Mouse (Mus musculus) forebrain, embryonic 10.5 days (tissue): ENCODE measurements around the gene Spem2. TPM values are rescaled to one million over a fixed set of nuclear protein-coding genes. Genes with fewer than 3 reads are reported as not detected.

Source experiments
- DNase-seq: peaks from one replicate; pipeline ENCODE4 v3.0.0-alpha.2; 2017; ENCODE audit warnings: low spot score; ENCODE audit errors: extremely low spot score
- H3K27ac ChIP-seq: fragments of 300-500 bp; sonication (generic); 2 replicates; pipeline ENCODE4 v1.5.1; 2016; ENCODE audit warnings: mild to moderate bottlenecking
- H3K27me3 ChIP-seq: fragments of 300-500 bp; sonication (generic); 2 replicates; pipeline ENCODE4 v1.6.1; 2016; ENCODE audit warnings: mild to moderate bottlenecking; ENCODE audit not compliant: poor library complexity, severe bottlenecking
- H3K36me3 ChIP-seq: fragments of 300-500 bp; sonication (generic); replicated peaks from 2 replicates; pipeline ENCODE4 v1.6.1; 2016; ENCODE audit warnings: mild to moderate bottlenecking, moderate library complexity
- H3K4me1 ChIP-seq: fragments of 300-500 bp; sonication (generic); 2 replicates; pipeline ENCODE4 v1.6.1; 2016
- H3K4me3 ChIP-seq: fragments of 300-500 bp; sonication (generic); 2 replicates; pipeline ENCODE4 v1.5.1; 2016; ENCODE audit warnings: mild to moderate bottlenecking, moderate library complexity
- H3K9me3 ChIP-seq: fragments of 300-500 bp; sonication (generic); 2 replicates; pipeline ENCODE4 v1.6.1; 2016; ENCODE audit warnings: mild to moderate bottlenecking, moderate library complexity
- WGBS: fragments of 180-500 bp; shearing (Covaris S2); methylation state at CpG from one replicate; pipeline ENCODE4 v1.1.7; 2016; 5-methylcytosine and 5-hydroxymethylcytosine counted together
- polyA plus RNA-seq: library from polyadenylated mRNA; unstranded; fragments of >200 nt; fragmentation: Nextera tagmentation; extraction: Ambion mirVana; gene quantifications from 2 replicates; pipeline ENCODE4 v1.2.1, GENCODE M21; 2016

The Spem2 gene
- polyA plus RNA-seq, 1 experiment from 2014 or later: not detected

DNA sequence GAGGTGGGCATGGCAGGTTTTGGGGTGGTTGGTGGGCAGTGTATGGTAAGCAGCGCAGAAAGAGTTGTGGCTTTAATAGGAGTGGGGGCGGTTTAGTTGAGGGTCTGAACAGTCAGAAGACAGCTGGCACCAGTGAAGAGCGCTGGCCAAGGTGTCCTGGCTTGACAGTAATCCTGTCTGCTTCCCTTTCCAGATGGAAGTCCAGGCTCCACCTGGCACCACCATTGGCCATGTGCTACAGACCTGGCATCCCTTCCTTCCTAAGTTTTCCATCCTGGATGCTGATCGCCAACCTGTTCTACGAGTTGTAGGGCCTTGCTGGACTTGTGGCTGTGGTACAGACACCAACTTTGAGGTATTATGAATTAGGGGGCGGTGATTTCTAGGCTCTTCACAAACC, 29.8 kb upstream of the Spem2 start:
- no peaks in the 10 kb centered on the region for H3K9me3 ChIP-seq
- peaks cover 45% of the 10 kb centered on the region for H3K4me1 ChIP-seq
- 96% methylated on average over 6 of the region's 6 CpGs for WGBS
- no peaks in the 10 kb centered on the region for H3K27me3 ChIP-seq
- H3K36me3 ChIP-seq: peaks cover 55% of the 10 kb centered on the region
- H3K4me3 ChIP-seq: peak overlapping the region; percentile 82; the same call in 1 of the 2 replicates
- H3K27ac ChIP-seq: peak overlapping the region; percentile 97; the same call in 1 of the 2 replicates
- no peak for DNase-seq

DNA sequence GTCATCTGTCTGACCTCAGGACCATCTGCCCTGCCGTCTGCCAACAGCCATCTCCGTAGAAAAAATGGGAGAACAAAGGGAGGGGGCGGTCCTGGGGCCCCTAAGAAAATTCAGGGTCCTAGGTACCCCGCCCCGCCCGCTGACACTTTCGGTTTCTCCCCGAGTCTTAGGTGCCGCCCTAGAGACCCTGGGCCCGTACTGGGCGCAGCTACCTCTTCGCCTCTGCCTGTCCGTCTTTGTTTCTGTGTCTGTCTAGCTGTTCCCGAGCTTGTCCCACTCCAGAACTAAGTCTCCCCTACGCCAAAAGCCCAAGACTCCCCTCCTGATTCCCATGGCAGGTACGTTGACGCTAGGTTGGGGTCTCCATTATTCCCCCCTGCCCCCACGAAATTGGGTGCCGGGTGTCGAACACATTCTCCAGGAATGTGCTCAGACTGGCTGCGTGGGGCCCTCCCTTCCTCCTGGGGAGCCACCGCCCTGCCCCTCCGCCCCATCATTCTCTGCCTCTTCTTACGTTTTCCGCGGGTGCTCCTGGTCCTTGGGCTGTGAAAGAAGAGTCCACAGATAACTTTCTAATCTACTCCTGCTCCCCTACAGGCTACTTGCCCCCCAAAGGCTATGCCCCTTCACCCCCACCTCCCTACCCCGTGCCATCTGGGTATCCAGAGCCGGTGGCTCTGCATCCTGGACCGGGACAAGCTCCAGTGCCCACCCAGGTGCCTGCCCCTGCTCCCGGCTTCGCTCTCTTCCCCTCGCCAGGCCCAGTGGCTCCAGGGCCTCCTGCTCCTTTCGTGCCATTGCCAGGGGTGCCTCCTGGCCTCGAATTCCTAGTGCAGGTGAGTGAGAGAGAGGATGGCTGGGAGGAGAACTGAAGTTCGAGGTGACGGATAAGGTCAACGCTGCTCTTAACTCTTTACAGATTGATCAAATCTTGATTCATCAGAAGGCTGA, 28.7 kb upstream of the Spem2 start:
- WGBS: 11% methylated on average over 37 of the region's 37 CpGs
- H3K4me3 ChIP-seq: peak overlapping the region; percentile 82
- DNase-seq: no peak

DNA sequence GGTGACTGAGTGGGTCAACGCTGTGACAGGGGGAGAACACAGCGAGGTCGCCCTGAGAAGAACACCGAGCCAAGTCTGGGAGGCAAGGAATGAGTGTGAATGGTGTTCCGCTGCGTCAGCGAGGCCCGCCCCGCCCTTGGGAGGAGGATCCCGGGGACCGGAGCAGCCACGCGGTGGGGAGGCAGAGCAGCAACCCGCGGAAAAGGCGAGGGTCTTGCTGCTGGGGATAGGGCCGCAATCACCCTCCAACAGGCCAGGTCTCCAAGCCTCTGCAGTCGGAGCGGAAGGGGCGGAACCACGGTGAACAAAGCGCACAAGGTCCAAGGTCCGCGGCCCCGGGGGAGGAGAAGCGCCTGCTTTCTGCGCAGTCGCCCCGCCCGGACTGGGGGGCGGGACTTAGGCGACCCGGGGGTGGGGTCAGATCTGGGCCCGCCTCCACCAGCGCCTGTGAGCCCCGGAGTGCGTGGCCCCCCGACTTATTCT, 28.0 kb upstream of the Spem2 start, which contains the start of gene Plscr3:
Gene Plscr3 (plus strand): TSS at position 179 of the 483 bp plus-strand sequence.
- Histone ChIP-seq H3K36me3 (peaks cover 37% of the 10 kb centered on the region), H3K27me3 (no peaks in the 10 kb centered on the region), H3K27ac (peak within 1 kb of the TSS; percentile 97), H3K9me3 (no peaks in the 10 kb centered on the region), H3K4me1 (peaks cover 41% of the 10 kb centered on the region), H3K4me3 (peak within 1 kb of the TSS; percentile 82)
- WGBS: under 1% methylated on average over 37 of the region's 38 CpGs
- peak; percentile 95 for DNase-seq

More for the DNA sequence above, 28.7 kb upstream of the Spem2 start:
- no peaks in the 10 kb centered on the region for H3K27me3 ChIP-seq
- H3K36me3 ChIP-seq: peaks cover 45% of the 10 kb centered on the region
- H3K27ac ChIP-seq: peak overlapping the region; percentile 97
- peaks cover 43% of the 10 kb centered on the region for H3K4me1 ChIP-seq
- no peaks in the 10 kb centered on the region for H3K9me3 ChIP-seq

- Histone ChIP-seq H3K4me3 (peak overlapping the region; percentile 75), H3K4me1 (peaks cover 59% of the 10 kb centered on the region), H3K9me3 (no peaks in the 10 kb centered on the region), H3K27me3 (peaks cover 33% of the 10 kb centered on the region), H3K36me3 (peaks cover 4% of the 10 kb centered on the region), H3K27ac (peak overlapping the region; percentile 87)
- 4% methylated on average over 7 of the region's 7 CpGs for WGBS
- no peak for DNase-seq
Observed at GRCm38 (mm10) chr11:69838714-69839104, 20.4 kb upstream of the Spem2 start.

DNA sequence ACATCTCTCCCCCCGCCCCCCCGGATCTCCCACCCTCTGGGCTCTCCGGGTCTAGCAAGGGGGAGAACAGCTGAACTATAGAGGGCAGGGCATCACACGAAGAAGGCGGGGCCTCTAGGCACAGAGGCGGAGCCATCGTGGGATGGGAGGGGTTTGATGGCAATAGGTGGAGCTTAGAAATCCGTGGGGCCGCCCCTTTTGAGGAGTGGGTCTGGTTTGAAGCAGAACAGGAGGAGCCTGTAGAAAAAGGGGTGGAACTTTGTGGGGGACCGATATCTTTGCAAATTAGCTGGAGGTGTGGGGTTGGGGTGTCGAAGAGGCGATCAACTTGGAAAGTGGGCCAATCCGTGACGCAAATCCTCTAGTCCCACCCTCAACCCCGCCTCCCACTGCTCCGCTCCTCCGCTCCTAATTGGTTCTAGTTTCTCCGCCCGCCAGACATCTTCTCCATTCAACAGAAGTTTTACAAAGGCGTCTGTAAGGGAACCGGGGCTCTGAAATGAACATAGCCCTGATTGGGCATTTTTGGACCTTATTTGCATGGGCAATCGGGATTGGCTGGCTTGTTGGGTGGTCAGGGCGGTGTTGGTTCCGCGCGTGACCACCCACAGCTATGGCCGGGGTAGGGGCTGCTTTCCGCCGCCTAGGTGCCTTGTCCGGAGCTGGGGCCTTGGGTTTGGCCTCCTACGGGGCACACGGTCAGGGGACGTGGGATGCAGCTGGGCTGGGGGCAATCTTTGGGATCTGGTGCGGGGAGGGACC, 19.9 kb upstream of the Spem2 start, which contains the start of gene Tmem256:
Gene Tmem256 (plus strand): TSS at position 563 of the 762 bp plus-strand sequence.
- H3K36me3 ChIP-seq: peaks cover 10% of the 10 kb centered on the region
- under 1% methylated on average over 34 of the region's 34 CpGs for WGBS
- peaks cover 62% of the 10 kb centered on the region for H3K4me1 ChIP-seq
- H3K4me3 ChIP-seq: peak within 1 kb of the TSS; percentile 75
- no peaks in the 10 kb centered on the region for H3K9me3 ChIP-seq
- peak; percentile 96 for DNase-seq
- peaks cover 39% of the 10 kb centered on the region for H3K27me3 ChIP-seq
- peak within 1 kb of the TSS; percentile 87 for H3K27ac ChIP-seq

- peak within 1 kb of the TSS; percentile 87 for H3K27ac ChIP-seq
- H3K4me3 ChIP-seq: peak within 1 kb of the TSS; percentile 75
- whole genome bisulfite sequencing: under 1% methylated on average over 32 of the region's 32 CpGs
- no peak for DNase-seq
- H3K4me1 ChIP-seq: peaks cover 62% of the 10 kb centered on the region
- peaks cover 44% of the 10 kb centered on the region for H3K27me3 ChIP-seq
- no peaks in the 10 kb centered on the region for H3K9me3 ChIP-seq
- peaks cover 15% of the 10 kb centered on the region for H3K36me3 ChIP-seq
Observed at GRCm38 (mm10) chr11:69837604-69837951, 19.3 kb upstream of the Spem2 start, which contains the start of gene Nlgn2. Gene Nlgn2 (minus strand): TSS chr11:69837784.

DNA sequence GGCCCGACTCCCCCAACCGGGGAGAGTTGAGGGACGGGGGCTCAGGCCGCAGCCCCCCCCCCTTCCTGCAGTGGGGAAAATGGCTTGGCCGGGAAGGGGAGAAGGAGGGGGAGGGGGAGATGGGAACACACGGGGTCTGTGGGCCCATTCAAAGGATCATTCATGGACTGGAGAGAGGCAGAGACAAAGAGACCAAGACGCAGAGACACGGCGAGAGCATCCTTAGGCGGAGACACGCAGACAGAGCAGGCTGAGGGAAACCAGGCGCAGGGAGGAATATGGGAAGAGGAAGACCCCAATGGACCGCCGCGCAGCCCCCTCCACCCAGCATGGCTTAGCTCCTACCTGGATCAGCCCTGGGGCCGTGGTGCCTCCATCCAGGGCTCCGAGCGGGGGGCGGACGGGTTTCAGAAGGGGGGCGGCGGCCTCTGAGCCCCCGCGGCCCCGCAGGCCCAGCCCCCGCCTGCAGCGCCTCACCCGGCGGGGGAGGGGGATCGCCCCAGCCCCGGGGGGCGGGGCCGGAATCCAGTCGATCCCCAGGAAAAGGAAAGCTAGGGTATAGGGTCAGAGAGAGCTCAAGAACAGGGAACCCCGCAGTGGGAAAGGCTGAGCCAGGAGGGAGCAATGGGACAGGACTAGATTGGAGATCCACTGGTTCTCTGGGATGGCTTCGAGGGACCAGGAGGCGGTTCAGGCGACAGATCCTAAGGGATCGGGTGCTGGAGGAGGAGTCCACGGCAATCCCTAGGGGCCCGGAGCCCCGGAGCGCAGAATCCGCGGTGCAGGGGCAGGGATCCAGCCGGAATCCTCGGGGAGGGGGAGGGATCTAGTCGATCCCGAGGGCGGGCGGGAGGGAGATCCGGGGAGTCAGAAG, 18.7 kb upstream of the Spem2 start:
- under 1% methylated on average over 52 of the region's 52 CpGs for WGBS
- Histone ChIP-seq H3K27ac (peak overlapping the region; percentile 87), H3K36me3 (peaks cover 22% of the 10 kb centered on the region), H3K27me3 (peaks cover 51% of the 10 kb centered on the region), H3K4me3 (peak overlapping the region; percentile 75), H3K4me1 (peaks cover 62% of the 10 kb centered on the region), H3K9me3 (no peaks in the 10 kb centered on the region)
- DNase-seq: peak; percentile 54

- peaks cover 52% of the 10 kb centered on the region for H3K27me3 ChIP-seq
- H3K36me3 ChIP-seq: peaks cover 31% of the 10 kb centered on the region
- peak overlapping the region; percentile 75 for H3K4me3 ChIP-seq
- WGBS: 2% methylated on average over 4 of the region's 4 CpGs
- H3K9me3 ChIP-seq: no peaks in the 10 kb centered on the region
- no peak for DNase-seq
- H3K4me1 ChIP-seq: peaks cover 66% of the 10 kb centered on the region
- H3K27ac ChIP-seq: peak overlapping the region; percentile 87
Observed at GRCm38 (mm10) chr11:69835966-69836335, 17.7 kb upstream of the Spem2 start.

DNA sequence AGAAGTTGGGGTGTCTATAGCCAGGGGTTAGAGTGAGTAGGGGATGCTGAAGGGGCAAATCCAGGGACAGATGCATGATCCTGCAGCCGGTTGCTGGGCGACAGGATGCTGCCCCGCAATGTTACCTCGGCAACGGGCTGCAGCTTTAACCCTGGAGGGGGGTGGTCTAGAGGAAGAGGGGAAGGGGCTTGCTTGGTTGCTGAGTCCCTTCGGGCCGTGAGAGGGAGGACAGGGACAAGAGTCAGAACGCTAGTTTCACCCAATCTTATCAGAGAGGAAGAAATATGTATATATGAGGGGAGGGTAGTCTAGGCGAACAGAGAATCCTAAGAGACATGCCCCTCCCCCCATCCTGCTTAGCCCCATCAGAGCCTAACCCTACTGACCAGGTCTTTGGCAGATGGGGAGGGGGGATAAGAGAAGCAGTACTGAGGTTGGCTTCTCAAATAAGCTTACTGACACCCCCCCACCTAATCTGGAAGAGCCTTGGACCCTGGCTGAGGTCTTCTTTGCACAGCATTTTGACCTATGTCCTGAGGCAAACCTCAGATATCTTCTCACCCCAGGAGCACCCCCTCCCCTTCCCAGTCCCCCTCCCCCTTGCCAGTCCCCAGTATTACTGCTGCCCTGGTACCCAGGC, 17.2 kb upstream of the Spem2 start:
- Histone ChIP-seq H3K36me3 (peaks cover 33% of the 10 kb centered on the region), H3K4me1 (peaks cover 69% of the 10 kb centered on the region), H3K27me3 (peaks cover 52% of the 10 kb centered on the region), H3K4me3 (peak overlapping the region; percentile 75), H3K27ac (peak overlapping the region; percentile 87), H3K9me3 (no peaks in the 10 kb centered on the region)
- 2% methylated on average over 9 of the region's 9 CpGs for WGBS
- DNase-seq: peak; percentile 59

DNA sequence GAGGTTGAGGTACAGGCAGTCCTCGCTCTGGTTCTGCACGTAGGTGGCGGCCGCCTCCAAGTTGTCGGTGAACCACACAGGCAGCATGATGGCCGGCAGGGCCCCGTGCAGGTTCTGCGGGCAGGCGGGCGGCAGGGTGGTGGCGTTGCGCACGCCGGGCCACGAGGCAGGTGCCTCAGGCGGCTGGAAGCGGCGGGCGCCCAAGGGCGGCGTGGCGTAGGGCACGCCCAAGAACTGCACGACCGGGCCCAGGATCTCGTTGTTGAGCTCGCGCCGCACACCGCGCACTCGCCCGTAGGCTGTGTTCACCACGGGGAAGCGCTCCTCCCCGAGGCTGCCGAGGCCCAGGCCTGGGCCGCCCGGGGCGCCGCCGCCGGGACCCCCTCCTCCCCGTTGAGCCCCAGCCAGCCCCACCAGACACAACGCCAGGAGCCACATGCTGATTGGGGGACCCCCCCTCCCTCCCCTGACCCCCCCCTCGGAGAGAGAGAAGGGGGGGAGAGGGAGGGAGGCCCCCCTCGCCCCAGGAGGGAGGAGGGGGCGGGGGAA, 15.8 kb upstream of the Spem2 start:
- Histone ChIP-seq H3K9me3 (no peaks in the 10 kb centered on the region), H3K4me3 (peak overlapping the region; percentile 75), H3K36me3 (peaks cover 37% of the 10 kb centered on the region), H3K27ac (peak overlapping the region; percentile 87), H3K4me1 (peaks cover 66% of the 10 kb centered on the region), H3K27me3 (peaks cover 52% of the 10 kb centered on the region)
- no peak for DNase-seq
- WGBS: 6% methylated on average over 44 of the region's 48 CpGs

GRCm38 (mm10) chr11:69833554-69833953, 15.3 kb upstream of the Spem2 start:
- H3K27ac ChIP-seq: peak overlapping the region; percentile 87
- 63% methylated on average over 8 of the region's 8 CpGs for WGBS
- DNase-seq: no peak
- no peaks in the 10 kb centered on the region for H3K9me3 ChIP-seq
- H3K4me1 ChIP-seq: peaks cover 66% of the 10 kb centered on the region
- H3K36me3 ChIP-seq: peaks cover 42% of the 10 kb centered on the region
- peak overlapping the region; percentile 75 for H3K4me3 ChIP-seq
- peaks cover 52% of the 10 kb centered on the region for H3K27me3 ChIP-seq
